Mouse (Mus musculus) cerebellum, adult 2 months (tissue): ENCODE results near the gene Trim62.

Experiments
- CTCF ChIP-seq: fragments of 200-500 bp; IDR thresholded peaks from 2 replicates; pipeline ENCODE4 v1.5.1; 2011; ENCODE audit warnings: low read depth, mild to moderate bottlenecking, control low read depth, low read length, moderate library complexity, borderline replicate concordance; ENCODE audit not compliant: insufficient read depth
- POLR2A ChIP-seq: fragments of 200-500 bp; IDR thresholded peaks from 2 replicates; pipeline ENCODE4 v1.6.1; 2011; ENCODE audit warnings: low read length, control low read depth, borderline replicate concordance; ENCODE audit not compliant: insufficient read depth

DNA sequence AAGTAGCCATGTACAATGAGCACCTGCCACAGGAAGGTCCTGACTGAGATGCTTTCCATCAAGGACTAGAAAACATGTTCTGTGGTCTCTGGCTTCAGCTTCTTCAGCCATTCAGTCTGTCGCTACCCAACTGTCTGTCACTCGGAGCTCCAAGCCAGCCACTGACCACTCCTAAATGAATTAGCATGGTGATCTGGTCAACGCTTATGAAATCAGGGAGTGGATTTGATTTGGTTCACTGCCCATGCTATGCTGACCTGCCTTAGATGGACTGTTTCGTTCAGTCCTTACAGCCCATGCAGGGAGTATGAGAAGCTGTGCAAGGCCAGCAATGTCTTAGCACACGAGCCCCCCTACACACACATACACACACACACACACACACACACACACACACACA, 70.5 kb downstream of the Trim62 start:
- no peak for TF ChIP-seq POLR2A
- TF ChIP-seq CTCF, result no peak
